Mouse (Mus musculus) liver, embryonic 14.5 days (tissue): ENCODE results near the gene Ankrd11.

Source experiments
- CTCF ChIP-seq: IDR thresholded peaks from 2 replicates; pipeline ENCODE4 v1.5.1; 2016; ENCODE audit warnings: antibody characterized with exemption, low read depth, control low read depth
- EP300 ChIP-seq: IDR thresholded peaks from 2 replicates; pipeline ENCODE4 v1.6.1; 2016; ENCODE audit warnings: antibody characterized with exemption, low read depth

DNA sequence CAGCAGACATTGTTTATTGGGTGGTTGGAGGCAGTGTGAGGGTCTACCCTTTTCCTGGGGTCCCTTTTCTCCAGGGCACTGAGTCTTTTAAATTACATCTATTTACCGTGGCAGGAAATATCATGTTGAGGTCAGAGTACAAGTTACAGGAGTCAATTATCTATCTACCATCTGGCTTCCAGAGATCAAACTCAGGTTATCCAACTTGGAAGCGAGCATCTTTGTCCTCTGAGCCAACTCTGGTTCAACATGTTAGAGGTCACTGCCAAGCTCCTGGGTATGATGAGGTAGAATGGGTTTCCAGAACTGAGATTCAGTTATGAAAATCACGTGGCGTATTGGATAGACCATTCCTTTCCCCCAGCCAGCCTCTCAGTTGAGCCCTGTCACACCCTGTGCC is 187.0 kb downstream of the Ankrd11 start:
- no peak for TF ChIP-seq CTCF
- TF ChIP-seq EP300: no peak
